Mouse (Mus musculus) liver, embryonic 14.5 days (tissue): ENCODE results near the gene Ccl9. TPM values are rescaled to one million over a fixed set of nuclear protein-coding genes. Genes with fewer than 3 reads are reported as not detected.

Source experiments
- ATAC-seq: fragments of 200-750 bp; cut with Nextera tagmentation; 2 replicates; pipeline ENCODE4 v1.8.0; 2017; ENCODE audit warnings: moderate number of reproducible peaks, mild to moderate bottlenecking, moderate library complexity; ENCODE audit not compliant: insufficient read depth
- DNase-seq, 3 experiments: peaks; one replicate each; pipeline ENCODE4 v3.0.0-alpha.2; 2012 to 2013; ENCODE audit warnings: low read depth in 3 of 3, low spot score in 3 of 3
- H3K27ac ChIP-seq: fragments of 300-500 bp; sonication (generic); 2 replicates; pipeline ENCODE4 v1.5.1; 2014; ENCODE audit warnings: moderate library complexity, mild to moderate bottlenecking, control low read depth, inconsistent platforms
- H3K27me3 ChIP-seq: fragments of 300-500 bp; sonication (generic); 2 replicates; pipeline ENCODE4 v1.6.1; 2014; ENCODE audit warnings: mild to moderate bottlenecking, low read length, moderate library complexity; ENCODE audit not compliant: control insufficient read depth, insufficient read depth
- H3K36me3 ChIP-seq: fragments of 300-500 bp; sonication (generic); replicated peaks from 2 replicates; pipeline ENCODE4 v1.6.1; 2014; ENCODE audit warnings: low read depth; ENCODE audit not compliant: control insufficient read depth, insufficient read depth
- H3K4me1 ChIP-seq, 2 experiments: fragments of 200-500 bp in 1 of 2; fragments of 300-500 bp in 1 of 2; sonication (generic) in 1 of 2; replicated peaks; 2 replicates each; pipeline ENCODE4 v1.6.1; 2012 to 2014; ENCODE audit warnings: antibody characterized with exemption in 1 of 2, inconsistent platforms in 1 of 2, low read length in 1 of 2; ENCODE audit not compliant: control insufficient read depth in 2 of 2, insufficient read depth in 2 of 2
- H3K4me2 ChIP-seq: fragments of 300-500 bp; sonication (generic); 2 replicates; pipeline ENCODE4 v1.6.1; 2014; ENCODE audit warnings: low read depth, mild to moderate bottlenecking, control low read depth, moderate library complexity
- H3K4me3 ChIP-seq, 2 experiments: fragments of 200-500 bp in 1 of 2; fragments of 300-500 bp in 1 of 2; sonication (generic) in 1 of 2; 2 replicates each; pipeline ENCODE4 v1.5.1; 2012 to 2014; ENCODE audit warnings: low read depth in 2 of 2, low read length in 2 of 2, mild to moderate bottlenecking in 2 of 2, control low read depth in 1 of 2, inconsistent platforms in 1 of 2, moderate library complexity in 1 of 2; ENCODE audit not compliant: insufficient read depth in 1 of 2
- H3K9ac ChIP-seq: fragments of 300-500 bp; sonication (generic); replicated peaks from 2 replicates; pipeline ENCODE4 v1.6.1; 2014; ENCODE audit warnings: mild to moderate bottlenecking, control low read depth, moderate library complexity
- H3K9me3 ChIP-seq: fragments of 300-500 bp; sonication (generic); 2 replicates; pipeline ENCODE4 v1.6.1; 2016; ENCODE audit warnings: low read length, mixed read lengths; ENCODE audit not compliant: control insufficient read depth
- CTCF ChIP-seq: IDR thresholded peaks from 2 replicates; pipeline ENCODE4 v1.5.1; 2016; ENCODE audit warnings: antibody characterized with exemption, low read depth, control low read depth
- EP300 ChIP-seq: IDR thresholded peaks from 2 replicates; pipeline ENCODE4 v1.6.1; 2016; ENCODE audit warnings: antibody characterized with exemption, low read depth
- WGBS: fragments of 180-500 bp; shearing (Covaris S2); extraction: QIAGEN DNeasy Blood & Tissue Kit; methylation state at CpG from one replicate; pipeline ENCODE4 v1.1.7; 2014; ENCODE audit not compliant: insufficient replicate concordance; 5-methylcytosine and 5-hydroxymethylcytosine counted together
- polyA plus RNA-seq, 2 experiments: library from polyadenylated mRNA; depleted of rRNA in 1 of 2; stranded (reverse) in 1 of 2; unstranded in 1 of 2; fragments of >200 nt; fragmentation: Nextera tagmentation in 1 of 2; extraction: Ambion mirVana in 1 of 2; gene quantifications; 2 replicates each; pipeline versions ENCODE4 v1.2.1 to v1.2.3; 2012 to 2014

Ccl9 gene
- polyA plus RNA-seq, 2 experiments: 9.7 to 35.5 TPM

GRCm38 (mm10) chr11:83544214-83544613 is 34.2 kb downstream of the Ccl9 start:
- Histone ChIP-seq H3K9ac (no peak overlapping the region), H3K27ac (no peak overlapping the region), H3K36me3 (no peaks in the 10 kb centered on the region), H3K4me2 (no peak overlapping the region), H3K4me1 (no peaks in the 10 kb centered on the region), H3K9me3 (no peaks in the 10 kb centered on the region), H3K4me3 (no peak overlapping the region), H3K27me3 (no peaks in the 10 kb centered on the region)
- 37% methylated on average over 3 of the region's 3 CpGs for WGBS
- ATAC-seq: no peak
- no peak for DNase-seq
- TF ChIP-seq CTCF (no peak), EP300 (no peak)

GRCm38 (mm10) chr11:83541415-83541814 is 37.0 kb downstream of the Ccl9 start:
- ATAC-seq (no peak), DNase-seq (no peak)
- Histone ChIP-seq H3K4me1 (no peaks in the 10 kb centered on the region), H3K4me3 (no peak overlapping the region), H3K27ac (no peak overlapping the region), H3K9ac (no peak overlapping the region), H3K9me3 (no peaks in the 10 kb centered on the region), H3K27me3 (no peaks in the 10 kb centered on the region), H3K36me3 (no peaks in the 10 kb centered on the region), H3K4me2 (no peak overlapping the region)
- 61% methylated on average over 3 of the region's 3 CpGs for WGBS
- TF ChIP-seq CTCF (no peak), EP300 (no peak)

- Histone ChIP-seq H3K9ac (no peak overlapping the region), H3K9me3 (no peaks in the 10 kb centered on the region), H3K27ac (no peak overlapping the region), H3K4me2 (no peak overlapping the region), H3K36me3 (no peaks in the 10 kb centered on the region), H3K4me1 (no peaks in the 10 kb centered on the region), H3K4me3 (no peak overlapping the region), H3K27me3 (no peaks in the 10 kb centered on the region)
- ATAC-seq (no peak), DNase-seq (no peak)
- TF ChIP-seq EP300 (no peak), CTCF (no peak)
- 66% methylated on average over 2 of the region's 2 CpGs for WGBS
Observed at GRCm38 (mm10) chr11:83540931-83541330, 37.5 kb downstream of the Ccl9 start.

GRCm38 (mm10) chr11:83538705-83539314 is 39.6 kb downstream of the Ccl9 start:
- H3K27me3 ChIP-seq: no peaks in the 10 kb centered on the region
- no peak overlapping the region for H3K9ac ChIP-seq
- TF ChIP-seq EP300 (no peak), CTCF (no peak)
- WGBS: 31% methylated on average over 3 of the region's 3 CpGs
- H3K4me3 ChIP-seq: no peak overlapping the region
- H3K9me3 ChIP-seq: no peaks in the 10 kb centered on the region
- ATAC-seq: no peak
- H3K27ac ChIP-seq: no peak overlapping the region
- H3K4me1 ChIP-seq: 0 out of 4 replicates have a peak, but pooled peaks cover 0 to 2% of the 10 kb centered on the region in 2 experiments
- no peak for DNase-seq
- no peaks in the 10 kb centered on the region for H3K36me3 ChIP-seq
- no peak overlapping the region for H3K4me2 ChIP-seq

- Histone ChIP-seq H3K27me3 (no peaks in the 10 kb centered on the region), H3K4me3 (no peak overlapping the region), H3K4me2 (no peak overlapping the region), H3K4me1 (0 out of 4 replicates have a peak, but pooled peaks cover 0 to 2% of the 10 kb centered on the region in 2 experiments), H3K36me3 (no peaks in the 10 kb centered on the region), H3K9ac (no peak overlapping the region), H3K9me3 (no peaks in the 10 kb centered on the region), H3K27ac (no peak overlapping the region)
- 39% methylated on average over 3 of the region's 3 CpGs for WGBS
- ATAC-seq (no peak), DNase-seq (no peak)
- no peak for TF ChIP-seq CTCF
- no peak for TF ChIP-seq EP300
Observed at GRCm38 (mm10) chr11:83536831-83537230, 41.6 kb downstream of the Ccl9 start.
